Mouse (Mus musculus) lung, postnatal 25 days (tissue): Measurements from ENCODE around the gene Tbck.

Experiments
- DNase-seq: peaks from one replicate; pipeline ENCODE4 v3.0.0; 2022; ENCODE audit warnings: low spot score

The Tbck gene

DNA sequence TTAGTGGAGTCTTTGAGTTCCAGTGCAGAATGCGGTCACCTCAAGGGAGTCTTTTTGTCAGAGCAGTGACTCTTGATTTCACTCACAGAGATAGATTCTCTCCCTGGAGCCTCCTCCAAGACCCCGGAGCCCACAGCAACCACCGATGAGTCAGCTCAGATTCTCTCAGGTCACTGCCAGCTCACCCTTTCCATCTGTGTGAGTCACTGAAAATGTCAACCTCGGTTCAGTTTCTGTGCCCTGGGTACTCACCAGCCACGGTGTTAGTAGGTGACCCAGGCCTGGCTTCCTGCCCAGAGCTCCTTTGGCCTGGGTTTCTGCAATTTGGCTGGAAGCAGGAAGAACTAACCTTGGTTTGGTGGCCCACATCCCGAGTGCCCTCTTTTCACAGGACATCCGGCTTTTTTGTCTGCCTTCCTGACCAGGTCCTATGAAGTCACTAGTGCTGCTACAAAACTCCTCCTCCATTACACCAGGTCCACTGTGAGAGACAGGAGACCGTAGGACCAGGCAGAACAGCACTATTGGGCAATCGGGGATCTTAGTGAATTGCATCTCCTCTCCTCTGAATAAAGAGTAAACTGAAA lies 187.5 kb downstream of the Tbck start:
- peak; percentile 42 for DNase-seq

DNA sequence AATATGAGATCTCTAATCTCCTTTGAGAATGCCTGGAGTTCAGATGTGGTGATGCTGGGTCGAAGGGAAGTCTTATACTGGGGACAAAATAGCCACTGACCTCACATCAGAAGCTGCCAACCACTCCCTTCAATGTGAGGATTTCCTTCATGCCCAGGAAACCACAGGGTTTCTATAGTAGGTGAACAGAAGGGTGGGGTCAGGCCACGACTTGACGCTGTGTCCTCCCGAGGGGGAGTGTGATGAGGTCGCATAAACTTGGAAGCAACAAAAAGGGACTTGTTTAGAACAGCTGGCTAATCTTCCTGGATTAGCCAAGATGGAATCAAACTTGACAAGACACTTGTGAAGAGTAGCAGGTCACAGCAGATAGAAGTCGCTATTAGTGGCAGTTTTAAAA lies 189.3 kb downstream of the Tbck start:
- no peak for DNase-seq

DNA sequence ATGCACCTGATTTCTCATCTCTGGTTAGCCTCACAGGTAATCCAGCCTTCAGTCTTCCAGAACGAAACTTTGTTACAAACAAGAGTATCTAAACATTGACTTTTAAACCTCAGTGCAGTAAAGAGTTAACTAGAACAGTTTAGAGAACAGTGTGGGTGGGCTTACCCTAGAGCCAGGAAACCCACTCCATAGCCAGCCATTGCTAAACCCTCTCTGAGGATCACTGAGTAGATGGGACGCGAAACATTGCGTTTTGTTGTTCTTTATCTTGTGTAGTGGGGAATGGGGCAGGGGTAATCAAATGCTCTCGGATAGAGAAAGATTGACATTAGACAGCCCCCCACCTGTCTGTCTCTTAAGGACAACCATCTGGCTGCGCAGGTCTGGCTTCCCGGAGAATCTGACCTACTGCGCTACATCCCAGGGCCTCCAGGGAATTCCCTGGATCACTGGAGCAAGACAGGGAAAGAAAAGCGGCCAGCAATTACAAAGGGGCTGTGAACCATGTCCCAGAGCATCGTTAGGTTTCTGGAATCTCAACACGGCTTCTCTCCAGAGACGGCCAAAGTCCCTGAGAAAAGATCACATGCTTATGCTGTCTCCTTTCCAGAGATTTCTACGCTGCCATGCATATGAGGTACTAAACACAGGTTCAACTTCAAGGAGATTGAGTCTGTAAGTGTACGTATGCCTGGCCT lies 192.2 kb downstream of the Tbck start:
- DNase-seq: no peak

DNA sequence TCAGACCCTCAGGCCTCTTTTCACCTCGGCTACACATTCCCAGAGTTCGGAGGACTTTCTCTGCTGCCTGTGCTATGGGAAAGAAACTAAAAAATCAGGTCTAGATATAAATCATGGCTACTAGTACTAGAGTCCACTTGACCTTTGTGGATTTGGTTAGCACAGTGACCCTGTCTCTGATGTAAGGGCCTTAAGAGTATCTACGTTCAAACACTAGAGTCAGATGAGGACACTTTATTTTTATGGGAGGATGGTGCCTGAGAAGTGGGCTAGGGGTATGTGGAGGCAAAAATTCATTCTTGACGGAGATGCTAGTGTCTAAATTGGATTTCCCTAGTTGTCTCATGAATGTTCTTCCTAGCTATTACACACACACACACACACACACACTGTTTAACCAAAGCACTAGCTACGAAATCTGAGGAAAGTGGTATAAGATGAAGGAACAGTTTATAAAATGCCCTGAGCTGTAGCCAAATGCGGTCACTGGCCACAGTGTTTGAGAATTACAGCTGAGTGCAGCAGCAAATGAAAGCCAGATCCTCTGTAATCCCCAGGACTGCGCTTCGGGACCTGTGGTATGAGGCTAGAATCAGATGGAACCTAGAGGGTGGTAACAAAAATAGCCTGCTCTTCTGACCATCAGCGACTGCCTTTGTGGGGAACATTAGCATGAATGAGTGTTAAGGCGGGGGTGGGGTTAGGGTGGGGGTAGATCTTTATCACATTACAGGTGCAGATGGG lies 193.2 kb downstream of the Tbck start:
- no peak for DNase-seq

DNA sequence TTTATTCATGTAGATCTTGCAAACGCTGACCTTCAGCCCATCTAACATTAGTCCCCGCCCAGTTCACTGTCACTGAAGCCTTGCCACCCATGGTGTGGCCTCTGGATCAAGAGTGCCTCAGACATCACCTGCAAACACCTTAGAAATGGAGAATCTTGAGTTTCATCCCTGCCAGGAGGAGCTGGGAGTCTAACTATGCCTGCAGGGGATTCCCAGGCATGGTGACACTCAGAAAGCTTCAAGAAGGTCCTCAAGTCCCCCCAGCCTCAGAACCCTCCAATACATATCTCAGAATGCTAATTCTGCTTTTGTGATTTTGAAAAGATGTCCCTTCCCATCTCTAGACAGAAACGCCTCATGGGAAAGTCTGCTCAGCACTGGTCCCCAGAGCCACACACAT lies 196.4 kb downstream of the Tbck start:
- DNase-seq: no peak

DNA sequence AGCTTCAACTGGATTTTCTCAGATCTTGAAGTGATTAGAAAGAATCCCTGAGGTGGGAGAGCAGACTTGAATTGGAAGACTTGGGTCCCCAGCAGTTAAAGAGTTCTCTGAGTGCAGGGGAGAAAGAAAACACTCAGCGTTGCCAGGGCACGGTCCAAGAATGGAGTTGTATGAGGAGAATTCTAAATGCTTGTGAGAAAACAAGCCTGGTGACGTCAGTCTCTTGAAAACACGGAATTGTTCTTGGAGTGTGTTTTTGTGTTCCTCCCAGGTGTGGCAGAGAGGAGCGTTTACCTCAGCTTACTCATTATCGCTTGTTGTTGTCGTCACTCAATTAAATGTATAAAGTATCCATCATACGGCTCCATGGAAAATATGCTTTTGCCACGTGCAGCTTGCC lies 196.9 kb downstream of the Tbck start:
- peak; percentile 62 for DNase-seq

DNA sequence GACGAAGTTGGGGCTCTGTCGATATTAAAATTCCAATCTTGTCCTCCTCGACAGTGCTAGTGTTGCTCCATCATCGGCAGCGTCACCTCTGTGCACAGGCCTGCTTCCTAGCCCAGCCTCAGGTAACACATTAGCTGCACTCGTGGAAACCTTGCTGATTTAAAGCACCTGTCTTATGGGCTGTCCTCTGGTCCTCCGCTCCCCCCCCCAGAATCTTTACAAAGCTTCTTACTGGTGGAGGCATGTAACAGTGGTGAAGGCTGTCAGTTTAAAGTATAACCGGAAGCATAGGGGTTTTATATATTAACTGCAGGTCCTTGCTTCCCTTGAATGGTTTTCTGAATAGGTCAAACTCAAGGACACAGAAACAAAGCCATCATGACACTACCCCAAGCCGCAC lies 199.3 kb downstream of the Tbck start:
- DNase-seq: no peak

DNA sequence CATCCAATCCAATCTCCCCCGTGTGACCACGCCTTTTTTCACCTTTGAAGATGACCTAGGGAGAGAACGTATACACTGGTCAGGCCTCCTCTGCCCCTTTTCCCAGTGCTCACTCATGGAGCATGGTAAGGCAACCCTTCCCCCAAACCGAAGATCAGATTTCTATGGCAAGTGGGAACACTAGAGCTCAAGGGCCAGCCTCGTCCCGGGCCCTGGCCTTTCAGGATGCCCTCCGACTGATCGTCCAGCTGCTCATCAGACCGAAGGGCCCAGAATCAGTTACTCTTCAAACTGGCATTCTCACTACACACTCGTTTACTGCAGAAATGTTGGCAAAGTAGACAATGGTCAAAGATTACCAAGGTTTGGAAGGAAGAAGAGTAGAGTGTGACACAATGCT lies 200.5 kb downstream of the Tbck start:
- no peak for DNase-seq

DNA sequence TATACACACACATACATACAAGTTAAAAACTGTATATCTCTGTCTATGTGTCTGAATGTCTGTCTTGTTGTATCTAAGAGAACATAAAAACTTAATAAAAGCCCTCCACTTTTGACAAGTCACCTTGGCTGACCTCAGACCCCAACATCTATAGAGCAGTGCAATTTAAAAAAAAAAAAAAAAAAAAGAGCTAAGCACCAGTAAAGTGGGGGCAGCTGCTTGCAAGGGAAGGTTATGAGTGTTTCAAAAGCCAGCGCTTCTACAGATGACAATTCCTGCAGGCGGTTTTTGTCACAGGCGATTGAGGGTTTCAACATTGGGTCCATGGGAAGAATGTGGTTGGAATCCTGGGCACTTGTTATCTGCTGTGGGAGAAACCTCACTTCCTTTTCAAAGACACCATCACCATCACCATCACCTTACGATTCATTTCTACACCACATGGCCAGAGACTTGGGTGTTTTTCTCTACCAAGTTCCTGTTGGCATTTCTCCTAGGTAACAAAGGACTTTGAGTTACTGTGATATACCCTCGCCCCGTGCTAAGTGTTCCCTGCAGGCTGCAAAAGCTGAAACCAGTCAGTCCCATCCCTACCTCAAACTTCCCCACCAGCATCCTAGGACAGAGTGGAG lies 202.6 kb downstream of the Tbck start:
- no peak for DNase-seq

DNA sequence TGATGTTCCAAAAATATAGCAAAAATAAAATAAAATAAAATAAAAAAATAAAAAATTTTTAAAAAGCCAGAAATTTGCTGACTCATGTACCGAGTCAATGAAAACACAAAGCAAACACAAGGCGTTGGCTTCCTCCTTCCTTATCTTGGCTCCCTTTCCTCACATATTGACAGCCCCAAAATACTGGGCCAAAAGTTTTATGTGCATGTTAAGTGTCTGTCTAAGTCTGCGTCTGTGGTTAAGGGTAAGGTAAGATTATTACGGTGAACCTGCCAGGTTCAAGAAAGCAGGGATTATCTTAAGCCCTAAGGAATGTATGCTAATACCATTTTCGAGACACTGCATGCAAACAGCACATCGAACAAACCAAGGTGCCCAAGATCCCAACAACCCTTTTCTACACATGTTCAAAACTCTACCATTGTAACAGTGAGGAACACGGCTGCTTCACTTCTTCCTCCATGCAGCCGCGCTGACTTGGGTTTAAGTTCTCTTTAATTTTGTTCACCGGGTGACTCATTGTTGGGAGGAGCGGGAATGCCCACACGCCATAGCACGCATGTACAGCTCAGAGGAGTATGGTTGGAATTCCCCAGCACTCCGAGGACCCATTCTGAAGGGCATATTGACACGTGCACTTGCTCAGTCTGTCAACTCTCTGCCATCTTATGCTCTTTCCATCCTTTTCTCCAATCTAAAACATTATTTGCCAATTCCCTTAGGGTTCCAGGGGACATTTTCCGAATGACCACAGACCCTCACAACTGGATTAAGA lies 203.3 kb downstream of the Tbck start:
- no peak for DNase-seq
